Mouse (Mus musculus) megakaryocyte, adult 5-6 weeks (primary cell): ENCODE data around the gene Capn2. TPM values are rescaled to one million over a fixed set of nuclear protein-coding genes. Genes with fewer than 3 reads are reported as not detected.
A peak's percentile ranks its signal among the peaks of the same experiment; 100 is the strongest.

ENCODE experiments used
- ATAC-seq: 2 replicates; pipeline ENCODE4 v1.8.0; 2016; ENCODE audit warnings: mild to moderate bottlenecking, inconsistent platforms; ENCODE audit not compliant: poor library complexity, severe bottlenecking
- total RNA-seq, 2 experiments: library from RNA; stranded (forward) in 1 of 2; stranded (reverse) in 1 of 2; fragments of 153-499, 151-499 nt in 1 of 2; fragments of 221-1000, 200-1000 nt in 1 of 2; gene quantifications; 2 replicates each; pipeline versions ENCODE4 v1.2.3 to v1.2.4; 2015 to 2017

Gene Capn2
- total RNA-seq, 2 experiments from 2014 or later: 122 to 241 TPM

GRCm38 (mm10) chr1:182527261-182527766, 9.9 kb upstream of the Capn2 start:
- ATAC-seq: no peak

- no peak for ATAC-seq
Measured at GRCm38 (mm10) chr1:182525601-182526000, 8.2 kb upstream of the Capn2 start.

- no peak for ATAC-seq
Measured at GRCm38 (mm10) chr1:182523692-182524091, 6.3 kb upstream of the Capn2 start.

- ATAC-seq: no peak
Measured at GRCm38 (mm10) chr1:182522961-182523360, 5.6 kb upstream of the Capn2 start.

GRCm38 (mm10) chr1:182520938-182521500, 3.6 kb upstream of the Capn2 start:
- ATAC-seq: no peak

GRCm38 (mm10) chr1:182520091-182520937, 2.9 kb upstream of the Capn2 start:
- ATAC-seq: peak; percentile 66

GRCm38 (mm10) chr1:182519341-182519740, 1.9 kb upstream of the Capn2 start:
- no peak for ATAC-seq

GRCm38 (mm10) chr1:182518811-182519210, 1.4 kb upstream of the Capn2 start:
- no peak for ATAC-seq

GRCm38 (mm10) chr1:182518143-182518680, 804 bp upstream of the Capn2 start:
- no peak for ATAC-seq

GRCm38 (mm10) chr1:182517677-182518011, 236 bp upstream of the Capn2 start:
- ATAC-seq: no peak

GRCm38 (mm10) chr1:182514803-182515590, 2.4 kb downstream of the Capn2 start:
- no peak for ATAC-seq

- no peak for ATAC-seq
Measured at GRCm38 (mm10) chr1:182513714-182514113, 3.7 kb downstream of the Capn2 start.

- ATAC-seq: peak; percentile 55
Measured at GRCm38 (mm10) chr1:182512901-182513410, 4.5 kb downstream of the Capn2 start.

- ATAC-seq: peak; percentile 36; the same call in 1 of the 2 replicates
Measured at GRCm38 (mm10) chr1:182511778-182512177, 5.6 kb downstream of the Capn2 start.

- ATAC-seq: no peak
Measured at GRCm38 (mm10) chr1:182511073-182511472, 6.3 kb downstream of the Capn2 start.

GRCm38 (mm10) chr1:182509110-182509797, 8.2 kb downstream of the Capn2 start:
- no peak for ATAC-seq

- ATAC-seq: peak; percentile 78
Measured at GRCm38 (mm10) chr1:182506229-182506986, 11.0 kb downstream of the Capn2 start.

GRCm38 (mm10) chr1:182505291-182505690, 12.1 kb downstream of the Capn2 start:
- no peak for ATAC-seq

GRCm38 (mm10) chr1:182504223-182504622, 13.2 kb downstream of the Capn2 start:
- peak; percentile 74 for ATAC-seq
